Mouse (Mus musculus) retina, adult 2 months (tissue): ENCODE measurements around the gene Pon1.
"Not testable (repeated sequence)": the region's sequence is repeated elsewhere in the genome, so short reads cannot be mapped to it uniquely, and the experiment has no call there.

ENCODE experiments used
- DNase-seq: peaks from one replicate; pipeline ENCODE4 v3.0.0-alpha.2; 2012; ENCODE audit warnings: low read depth, low spot score

Pon1 gene

DNA sequence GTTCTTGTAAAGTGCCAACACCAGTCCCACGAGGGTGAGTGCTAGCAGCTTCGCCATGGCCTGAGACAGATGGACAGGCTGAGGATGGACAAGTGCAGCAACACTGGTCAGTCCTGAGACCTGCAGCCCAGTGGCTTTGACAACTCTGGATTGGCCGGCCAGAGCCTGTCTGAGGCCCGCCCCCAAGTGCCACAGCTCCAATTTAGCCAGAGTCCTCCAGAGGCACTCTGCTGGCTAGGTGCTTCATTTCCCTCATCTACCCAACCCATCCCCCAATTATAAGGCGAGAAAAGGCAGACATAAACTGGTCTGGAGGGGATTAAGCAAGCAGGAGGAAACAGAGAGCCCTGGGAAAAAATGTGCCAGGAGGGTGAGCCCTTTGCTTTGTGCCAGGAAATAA, at the start of gene Pon1:
Pon1 (minus strand) TSS at position 254 of the 400 bp plus-strand sequence.
- no peak for DNase-seq

DNA sequence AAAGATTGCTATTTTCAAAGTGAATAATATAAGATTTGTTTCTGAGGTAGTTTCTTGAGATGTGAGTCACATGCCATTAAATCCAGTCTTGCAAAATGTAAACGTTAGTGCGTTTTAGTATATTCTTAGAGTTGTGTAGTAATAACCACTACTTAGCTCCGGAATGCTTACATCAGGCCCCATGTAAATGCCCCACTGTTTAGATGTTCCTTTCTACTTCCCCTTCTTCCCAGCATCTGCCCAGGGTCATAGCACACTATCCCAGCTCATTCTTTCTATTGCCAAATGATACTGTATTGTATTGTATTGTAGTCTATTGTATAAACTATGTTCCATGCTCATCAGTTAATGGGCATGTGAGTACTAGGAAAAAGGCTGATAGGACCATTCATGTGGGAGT, 45.1 kb upstream of the Pon1 start:
- no peak for DNase-seq

DNA sequence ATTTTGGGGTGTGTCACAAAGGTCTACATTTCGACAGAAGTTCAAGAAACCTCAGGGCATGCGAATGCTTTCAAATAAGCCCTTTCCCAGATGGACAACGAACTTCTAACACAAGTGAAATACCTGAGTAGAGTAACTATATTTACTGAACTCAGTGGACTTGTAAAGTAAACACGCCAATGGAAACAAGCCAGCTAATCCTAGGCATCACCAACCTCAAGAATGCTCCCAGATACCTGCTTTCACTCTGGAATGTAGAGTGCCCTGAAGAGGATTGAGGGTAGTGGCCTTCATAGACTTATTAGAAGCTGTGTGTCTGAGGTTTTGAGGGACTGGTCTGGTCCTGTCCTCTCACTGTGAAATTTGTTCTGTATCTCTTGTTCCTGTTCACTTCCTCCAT, 43.8 kb upstream of the Pon1 start:
- DNase-seq = no peak

DNA sequence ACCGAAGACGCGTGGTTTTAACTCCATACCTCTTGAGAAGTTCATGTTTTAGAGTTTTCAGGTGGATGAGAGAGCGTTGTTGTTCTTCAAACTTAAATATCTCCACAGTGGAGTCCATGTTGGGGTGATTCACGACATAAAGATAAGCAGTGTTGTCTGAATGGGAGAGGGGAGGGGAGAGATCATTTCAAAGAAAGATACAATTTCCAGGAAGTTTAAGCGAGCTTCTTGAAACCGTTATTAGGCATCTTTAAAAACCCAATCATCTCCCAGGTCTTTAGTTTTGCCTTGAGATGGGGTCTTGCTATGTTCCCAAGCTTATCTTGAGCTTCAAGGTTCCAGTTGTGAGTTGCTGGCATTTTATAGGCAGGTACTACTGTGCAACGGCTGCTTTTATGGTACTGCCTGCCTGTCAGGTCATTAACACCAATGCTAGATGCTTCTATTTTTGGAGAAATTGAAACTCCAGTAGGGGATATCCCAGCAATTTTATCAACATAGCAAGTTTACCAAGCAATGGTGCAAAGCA, 43.2 kb upstream of the Pon1 start:
- DNase-seq = no peak

DNA sequence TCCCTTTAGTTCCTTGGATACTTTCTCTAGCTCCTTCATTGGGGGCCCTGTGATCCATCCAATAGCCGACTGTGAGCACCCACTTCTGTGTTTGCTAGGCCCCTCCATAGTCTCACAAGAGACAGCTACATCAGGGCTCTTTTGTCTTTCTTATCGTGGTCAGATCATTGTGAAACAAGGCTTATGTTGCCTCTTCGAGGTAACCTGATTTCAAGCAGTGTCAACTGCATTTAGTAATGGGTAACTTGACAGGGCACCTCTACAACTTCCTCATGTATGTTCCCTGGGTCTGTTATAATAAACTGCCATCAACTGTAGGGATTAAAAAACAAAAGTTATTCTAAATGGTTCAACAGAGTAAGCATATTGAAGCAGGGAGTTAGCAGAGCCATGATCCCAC, 40.8 kb upstream of the Pon1 start:
- no peak for DNase-seq

DNA sequence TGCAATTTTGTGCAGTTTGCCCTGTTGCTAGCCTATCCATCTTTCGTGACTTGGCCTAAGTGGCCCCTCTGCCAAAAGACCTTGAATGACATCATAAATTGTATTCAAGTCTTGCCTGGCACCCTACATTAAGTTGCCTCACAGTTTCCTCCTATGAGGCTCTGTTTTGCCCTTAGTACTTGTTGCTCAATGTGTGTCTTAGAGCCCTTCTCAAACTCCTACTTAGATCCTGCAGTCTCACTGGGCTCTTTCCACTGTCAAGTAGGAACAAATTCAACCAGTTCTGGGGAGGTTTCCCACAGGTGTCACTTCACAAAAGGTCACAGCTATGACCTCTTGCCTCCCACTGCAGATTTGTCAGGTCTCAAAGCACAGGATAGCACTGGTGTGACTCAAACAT, 40.1 kb upstream of the Pon1 start:
- DNase-seq = no peak

DNA sequence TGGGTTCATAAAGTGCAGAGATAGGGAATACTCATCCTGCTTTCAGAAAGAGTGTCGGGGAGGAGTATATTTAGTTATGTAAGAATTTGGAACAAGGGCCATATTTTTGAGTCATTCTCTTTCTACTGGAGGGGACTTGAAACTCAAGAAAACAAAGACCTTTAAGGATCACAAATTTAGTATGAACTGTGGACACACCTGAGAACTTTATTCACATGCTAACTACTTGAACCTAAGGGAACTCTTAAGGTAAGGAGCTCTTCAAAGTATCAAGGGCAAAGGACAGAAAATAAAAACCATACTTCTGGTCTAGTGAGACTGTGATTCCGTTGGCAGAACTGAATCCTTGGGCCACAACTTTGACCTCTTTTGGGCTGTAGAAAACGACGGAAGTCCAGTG, 38.3 kb upstream of the Pon1 start:
- no peak for DNase-seq

DNA sequence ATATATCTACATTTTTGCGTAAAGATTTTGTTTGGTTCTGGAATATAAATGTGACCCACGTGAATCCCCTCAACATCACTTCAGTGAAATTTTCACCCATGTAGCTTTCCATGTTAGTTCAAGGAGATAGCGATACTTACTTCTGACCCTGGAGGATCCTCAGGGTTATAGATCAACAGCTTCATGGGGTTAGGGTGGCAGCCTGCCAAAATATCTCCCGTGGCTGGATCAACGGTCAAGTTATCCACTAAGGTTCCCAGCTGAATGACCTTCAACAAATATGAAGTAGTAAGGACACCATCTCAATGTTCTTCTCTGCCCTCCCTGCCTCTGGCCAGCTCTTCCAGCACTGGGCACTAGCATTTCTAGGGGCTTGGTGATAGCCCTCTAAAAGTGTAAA, 36.5 kb upstream of the Pon1 start:
- DNase-seq = no peak

DNA sequence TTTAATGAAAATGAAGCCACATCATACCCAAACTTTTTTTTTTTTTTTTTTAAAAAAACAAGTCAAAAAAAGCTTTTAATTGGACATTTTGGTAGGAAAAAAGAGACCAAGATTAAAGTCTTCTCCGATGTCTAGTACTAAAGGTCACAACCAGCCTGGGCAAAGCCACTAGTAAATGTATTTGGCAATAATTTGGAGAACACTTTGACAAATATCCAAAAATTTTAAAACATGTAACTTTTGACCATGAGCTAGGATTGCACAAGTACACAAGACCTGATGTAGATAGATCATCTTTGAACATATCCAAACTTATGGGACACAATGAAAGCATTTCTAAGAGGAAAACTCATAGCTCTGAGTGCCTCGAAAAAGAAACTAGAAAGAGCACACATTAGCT, 29.8 kb upstream of the Pon1 start:
- DNase-seq = not testable (repeated sequence)

DNA sequence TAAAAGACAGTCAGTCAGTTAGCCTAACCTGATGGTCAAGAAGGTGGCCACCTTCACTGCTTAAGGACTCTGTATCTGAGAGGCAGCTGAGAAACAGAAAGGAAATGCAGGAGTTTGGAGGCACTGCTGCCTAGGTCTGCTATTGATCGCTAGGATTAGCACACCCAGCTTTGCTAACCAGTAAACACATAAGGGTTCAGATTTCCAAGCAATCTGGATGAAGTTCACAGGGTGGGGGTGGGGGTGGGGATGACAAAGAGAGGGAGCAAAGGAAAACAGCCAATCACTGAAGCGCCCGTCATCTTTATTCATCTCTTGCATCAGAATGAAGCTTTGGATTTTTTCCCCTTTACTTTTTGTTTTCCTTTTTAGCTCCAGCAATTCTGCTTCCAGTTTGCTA, 28.3 kb upstream of the Pon1 start:
- DNase-seq = no peak

DNA sequence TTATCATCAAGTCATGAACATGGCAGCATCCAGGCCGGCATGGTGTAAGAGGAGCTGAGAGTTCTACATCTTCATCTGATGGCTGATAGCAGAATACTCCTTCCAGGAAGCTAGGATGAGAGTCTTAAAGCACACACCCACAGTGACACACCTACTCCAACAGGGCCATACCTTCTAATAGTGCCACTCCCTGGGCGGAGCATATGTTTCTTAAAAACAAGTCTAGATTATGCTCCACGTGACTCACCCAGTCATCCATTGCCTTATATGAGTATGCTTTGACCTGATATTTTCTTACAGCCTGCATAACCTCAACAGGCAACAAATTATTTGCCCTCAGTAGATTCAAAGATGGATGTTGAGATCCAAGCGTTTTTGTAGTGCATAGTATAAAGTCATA, 24.4 kb upstream of the Pon1 start:
- no peak for DNase-seq

DNA sequence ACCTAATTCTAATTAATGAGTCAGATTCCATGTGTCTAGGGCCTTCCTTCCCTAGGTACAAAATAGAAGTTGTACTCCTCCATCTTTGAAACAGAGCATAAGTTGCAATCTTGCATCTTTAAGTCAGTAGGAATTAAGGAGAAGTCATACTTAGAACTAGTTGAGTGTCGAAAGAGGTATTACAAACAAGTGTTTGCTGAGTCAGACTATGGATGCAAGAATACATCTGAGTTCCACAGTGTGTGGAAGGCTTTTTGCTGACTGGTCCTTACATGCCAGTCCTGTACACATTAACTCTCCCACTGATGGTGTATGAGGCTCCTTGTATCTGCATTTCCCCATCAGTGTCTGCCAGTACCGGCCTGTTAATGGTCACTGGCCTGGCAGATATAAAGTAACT, 14.1 kb upstream of the Pon1 start:
- no peak for DNase-seq

DNA sequence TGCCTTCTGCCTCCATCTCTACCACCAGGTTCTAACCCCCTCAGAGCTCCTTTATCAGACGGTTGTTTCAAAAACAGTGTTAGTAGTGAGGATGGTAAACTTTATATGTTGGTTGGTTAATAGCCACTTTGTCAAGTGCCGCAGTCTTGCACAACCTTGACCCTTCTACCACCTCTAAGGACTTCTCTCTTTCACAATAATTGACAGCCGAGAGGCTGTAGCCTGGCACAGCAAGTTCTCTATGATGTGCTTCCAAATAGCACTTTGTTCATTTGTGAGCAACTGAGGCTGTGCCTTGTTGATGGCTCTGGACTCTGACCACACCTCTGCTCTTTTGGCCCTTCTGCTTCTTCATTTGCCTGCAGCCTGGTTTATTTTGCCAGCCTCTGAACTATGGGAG, 6.2 kb upstream of the Pon1 start:
- DNase-seq = no peak

DNA sequence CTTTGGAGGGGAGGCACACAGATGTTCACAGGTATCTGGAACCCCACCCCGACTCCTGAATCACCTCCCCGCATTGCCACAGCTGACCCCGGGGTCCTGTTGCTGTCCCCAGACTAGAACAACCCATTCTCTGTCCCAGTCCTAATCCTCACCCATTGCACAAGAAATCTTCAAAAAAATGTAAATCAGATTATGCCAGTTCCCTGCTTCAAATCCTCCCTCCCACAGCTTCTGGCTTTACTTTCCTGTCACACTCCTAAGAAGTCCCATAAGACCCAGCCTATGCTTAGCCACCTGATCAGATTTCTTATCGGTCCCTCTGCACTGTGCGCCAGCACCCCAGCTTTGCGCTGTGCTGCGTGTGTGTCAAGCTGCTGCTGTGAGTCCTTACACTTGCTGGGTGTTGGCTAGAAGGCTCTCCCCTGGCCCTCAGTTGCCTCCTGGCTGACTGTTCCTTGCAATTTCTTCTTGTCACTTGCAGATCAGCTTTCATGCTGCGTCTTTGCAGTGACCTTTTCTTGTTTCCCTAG, 5.7 kb upstream of the Pon1 start:
- DNase-seq = no peak

DNA sequence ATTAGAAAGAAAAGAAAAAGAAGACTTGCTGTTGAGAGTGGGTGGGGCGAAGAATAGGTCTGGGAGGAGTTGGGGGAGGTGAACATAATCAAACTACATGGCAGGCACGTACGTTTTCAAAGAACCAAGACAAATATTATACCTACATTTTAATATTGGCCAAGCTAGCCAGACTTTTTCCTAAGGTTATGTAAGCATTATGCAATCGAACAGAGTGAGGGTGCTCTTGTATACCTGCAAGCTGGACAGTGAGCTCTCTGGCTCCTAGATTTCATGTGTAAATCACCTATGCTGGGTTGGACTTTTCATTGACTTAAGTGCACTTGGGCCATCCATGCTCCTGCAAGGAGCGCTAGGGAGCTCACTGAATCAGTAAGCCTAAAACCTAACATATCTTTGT, 4.8 kb upstream of the Pon1 start:
- DNase-seq = no peak

DNA sequence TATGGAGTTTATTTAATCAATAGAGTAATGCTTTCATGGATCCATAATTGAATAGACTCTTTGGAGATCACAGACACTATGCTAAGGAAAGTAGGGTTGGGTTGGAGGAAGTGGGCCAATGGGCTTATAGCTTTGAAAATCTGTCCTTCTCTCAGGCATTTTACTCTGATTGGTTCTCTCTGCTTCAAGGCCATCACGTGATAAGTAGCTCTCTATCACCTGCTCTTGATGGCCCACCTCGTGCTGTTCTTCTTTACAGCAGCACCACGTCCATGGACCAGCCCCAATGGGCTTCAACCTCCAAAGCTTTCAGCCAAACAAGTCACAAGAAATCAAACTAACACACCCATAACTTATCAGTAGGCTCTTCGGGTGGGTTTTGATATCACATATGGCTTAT, 3.0 kb downstream of the Pon1 start:
- no peak for DNase-seq

DNA sequence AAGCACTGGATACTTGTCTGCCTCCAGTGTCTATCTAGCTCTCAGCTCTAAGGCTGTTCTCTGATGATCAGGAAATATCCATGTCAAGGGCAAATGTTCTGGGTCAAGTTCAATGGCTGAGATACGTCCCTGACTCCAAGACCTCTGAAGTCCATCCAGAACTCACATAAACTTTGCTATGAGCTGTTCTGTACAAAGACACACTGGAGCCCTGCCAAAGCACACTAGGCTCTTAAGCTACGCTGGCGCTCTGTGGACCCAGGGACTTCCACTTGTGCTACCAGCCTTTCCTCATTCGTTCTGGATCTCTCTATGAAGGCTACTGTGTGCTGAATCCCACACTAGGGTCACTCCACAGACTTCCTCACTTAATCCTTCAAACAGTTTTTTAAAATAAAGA, 4.2 kb downstream of the Pon1 start:
- no peak for DNase-seq

DNA sequence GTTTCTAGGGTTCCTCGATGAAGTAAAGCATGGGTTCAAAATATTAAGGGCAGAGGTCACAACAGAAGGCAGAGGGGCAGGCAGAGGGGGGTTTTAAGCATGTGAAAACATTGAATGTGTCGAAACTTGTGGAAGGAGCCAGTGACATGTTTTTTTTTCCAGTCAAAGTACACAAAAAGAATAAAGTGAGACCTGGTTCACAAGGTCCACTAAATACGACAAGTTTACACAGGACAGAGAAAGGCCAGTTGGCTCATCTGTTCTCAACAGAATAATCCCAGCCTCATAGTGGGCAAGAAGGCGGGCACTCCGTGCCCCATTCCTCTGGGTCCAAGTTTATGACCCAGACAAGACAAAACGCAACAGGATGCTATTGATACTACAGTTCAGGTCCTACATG, 4.8 kb downstream of the Pon1 start:
- no peak for DNase-seq

DNA sequence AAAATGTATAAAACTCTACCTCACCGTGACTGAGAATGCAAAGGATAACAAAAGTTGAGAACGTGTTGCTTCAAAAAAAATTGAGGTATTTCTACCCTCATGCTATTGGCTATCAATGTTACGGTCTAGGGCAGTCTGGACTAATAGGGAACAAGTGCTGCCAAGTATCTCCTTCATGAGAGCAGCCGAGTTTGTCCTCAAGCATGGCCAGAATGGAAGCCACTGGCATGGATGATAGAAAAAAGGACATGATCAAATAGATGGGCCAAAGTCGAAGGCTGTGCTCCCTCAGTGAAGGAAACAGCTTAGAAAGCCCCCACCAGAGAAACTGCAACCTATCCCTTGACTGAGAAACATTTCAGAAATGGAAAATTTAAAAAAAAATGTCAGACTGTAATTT, 5.7 kb downstream of the Pon1 start:
- DNase-seq = no peak

DNA sequence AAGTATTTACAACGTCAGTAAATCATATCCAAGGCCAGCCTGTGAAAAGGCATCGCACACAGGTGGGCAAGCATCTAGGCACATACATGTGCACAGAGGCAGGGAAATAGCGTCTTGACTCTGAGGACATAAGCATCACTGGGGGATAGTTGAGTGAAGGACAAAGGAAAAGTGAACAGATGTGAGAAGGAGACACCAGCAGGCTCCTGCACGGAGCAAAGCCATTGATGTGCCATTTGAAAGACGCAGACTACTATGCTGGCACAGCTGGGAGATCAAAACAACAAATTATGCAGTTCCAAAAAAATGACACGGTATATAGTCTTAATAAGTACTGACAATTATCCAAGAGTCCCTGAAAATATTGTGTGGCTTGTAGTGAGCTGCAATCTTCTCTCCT, 6.2 kb downstream of the Pon1 start:
- no peak for DNase-seq

DNA sequence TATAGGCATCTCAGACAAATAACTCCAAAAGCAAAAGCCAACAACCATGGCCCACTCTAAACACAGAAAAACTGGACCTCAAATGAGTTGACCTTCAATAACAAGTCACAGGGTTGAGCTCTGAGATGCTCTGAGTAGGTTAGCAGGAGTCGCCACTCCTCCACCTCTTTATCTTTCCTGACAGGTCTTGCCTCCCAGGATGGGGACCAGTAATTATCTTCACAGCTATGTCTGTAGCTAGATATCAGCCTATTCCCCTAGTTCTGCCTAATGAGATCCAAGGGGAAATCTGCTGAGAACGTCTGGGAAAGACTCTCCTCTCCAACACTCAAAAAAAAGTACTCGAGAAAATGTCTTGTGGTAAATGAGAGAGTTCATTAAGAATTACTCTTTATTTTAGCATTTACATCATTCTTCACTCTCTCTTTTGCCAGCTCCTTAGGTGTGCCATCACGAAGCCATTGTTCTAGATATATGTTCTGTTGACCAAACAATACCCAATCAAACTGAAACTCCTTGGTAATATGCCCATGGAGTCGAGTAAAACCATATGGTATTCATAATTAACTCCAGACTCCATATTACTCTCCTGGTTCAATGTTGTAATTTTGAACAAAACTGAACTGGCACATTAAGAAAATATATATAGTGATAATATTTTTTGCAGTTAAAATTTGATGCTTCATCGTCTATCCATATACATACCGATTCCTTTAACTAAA, 7.4 kb downstream of the Pon1 start:
- no peak for DNase-seq

DNA sequence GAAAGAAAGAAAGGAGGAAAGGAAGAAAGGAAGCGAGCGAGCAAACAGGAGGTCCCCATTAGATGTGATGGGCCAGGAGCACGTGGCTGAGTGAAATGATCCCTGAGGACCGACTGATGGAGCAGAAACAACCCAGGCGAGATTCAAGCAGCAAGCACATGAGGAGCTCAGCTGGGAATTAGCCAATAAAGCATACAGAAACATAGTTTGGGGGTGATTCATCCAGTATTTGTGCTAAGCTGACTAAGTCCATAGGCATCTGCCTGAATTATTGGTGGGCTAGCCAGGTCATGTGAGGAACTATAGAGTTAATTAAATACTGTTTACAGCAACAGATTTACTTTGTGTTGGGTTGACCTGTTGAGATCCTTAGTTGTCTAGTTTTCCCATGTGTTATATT, 13.1 kb downstream of the Pon1 start:
- DNase-seq = no peak

DNA sequence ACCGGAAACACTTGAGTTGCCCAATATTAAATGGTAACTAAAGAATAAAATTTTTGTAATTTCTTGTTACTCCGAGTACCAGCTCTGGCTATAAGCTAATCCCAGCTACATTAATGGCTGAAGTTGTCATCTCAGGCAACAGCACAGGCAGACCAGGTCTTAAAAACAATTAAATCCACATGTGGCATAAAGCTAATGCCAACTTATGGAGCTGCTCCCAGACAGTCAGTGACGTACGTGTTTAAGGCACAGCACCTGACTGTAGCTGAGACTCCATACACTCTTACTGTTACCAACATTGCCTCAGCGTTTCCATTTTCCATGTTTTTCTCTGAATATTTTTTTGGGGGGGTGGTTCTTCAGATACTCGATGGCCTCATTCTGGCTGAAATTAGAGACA, 14.6 kb downstream of the Pon1 start:
- DNase-seq = no peak
